Mouse (Mus musculus): ENCODE data around the gene Acbd5.

DNA sequence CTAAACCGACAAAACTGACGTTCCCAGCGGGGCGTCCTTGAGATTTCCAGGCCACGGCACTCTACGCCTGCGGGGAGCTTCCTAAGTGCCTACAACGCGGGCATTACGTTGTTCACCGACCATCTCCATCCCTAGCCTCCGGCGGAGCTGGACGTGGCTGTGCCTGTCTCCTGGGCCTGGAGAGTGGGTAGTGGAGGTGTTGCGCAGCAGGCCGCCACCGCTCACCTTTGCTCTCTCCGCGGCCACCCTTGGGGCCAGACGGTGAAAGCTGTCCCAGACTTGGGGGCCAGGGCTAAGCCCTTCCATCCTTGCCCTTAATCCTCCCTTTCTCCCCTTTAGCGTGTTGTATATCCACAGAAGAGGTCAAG is 387 bp downstream of the Acbd5 start:
- TF ChIP-seq POLR2A (IDR thresholded peaks at IDR 0.05; ENCODE audit: insufficient read depth, low read length) (no peak), CTCF (IDR thresholded peaks at IDR 0.05; ENCODE audit: low read depth, low read length) (no peak), EP300 (IDR thresholded peaks at IDR 0.05; ENCODE audit: insufficient read depth, low read depth, low read length) (no peak)

Data from ES-Bruce4 (cell line).